Mouse (Mus musculus): Measurements from ENCODE around the gene Rhoh. TPM values are rescaled to one million over a fixed set of nuclear protein-coding genes. Genes with fewer than 3 reads are reported as not detected.
A peak's percentile ranks its signal among the peaks of the same experiment; 100 is the strongest.

The Rhoh gene
- polyA plus RNA-seq, 1 experiment from 2014 or later = 2.2 TPM

GRCm38 (mm10) chr5:65919326-65919725 is 58.3 kb downstream of the Rhoh start:
- H3K27me3 ChIP-seq = no peaks in the 10 kb centered on the region
- H3K9ac ChIP-seq = no peak overlapping the region
- no peaks in the 10 kb centered on the region for H3K36me3 ChIP-seq
- H3K4me1 ChIP-seq = peaks cover 8% of the 10 kb centered on the region
- H3K4me2 ChIP-seq = no peak overlapping the region
- 84% methylated on average over 12 of the region's 12 CpGs for WGBS
- H3K27ac ChIP-seq = no peak overlapping the region
- ATAC-seq (ENCODE audit: insufficient number of reproducible peaks, low FRiP score, low TSS enrichment, low read depth) = no peak
- H3K9me3 ChIP-seq = no peaks in the 10 kb centered on the region
- no peak overlapping the region for H3K4me3 ChIP-seq

GRCm38 (mm10) chr5:65919904-65920303 is 58.9 kb downstream of the Rhoh start:
- Histone ChIP-seq H3K4me3 (no peak overlapping the region), H3K27me3 (no peaks in the 10 kb centered on the region), H3K9me3 (no peaks in the 10 kb centered on the region), H3K36me3 (no peaks in the 10 kb centered on the region), H3K27ac (no peak overlapping the region), H3K9ac (no peak overlapping the region), H3K4me2 (no peak overlapping the region), H3K4me1 (peaks cover 8% of the 10 kb centered on the region)
- ATAC-seq (ENCODE audit: insufficient number of reproducible peaks, low FRiP score, low TSS enrichment, low read depth) = no peak
- WGBS = 96% methylated on average over 3 of the region's 3 CpGs

GRCm38 (mm10) chr5:65920701-65921426 is 59.9 kb downstream of the Rhoh start:
- Histone ChIP-seq H3K4me3 (no peak overlapping the region), H3K27ac (no peak overlapping the region), H3K4me2 (no peak overlapping the region), H3K27me3 (no peaks in the 10 kb centered on the region), H3K4me1 (peaks cover 8% of the 10 kb centered on the region), H3K9me3 (no peaks in the 10 kb centered on the region), H3K9ac (no peak overlapping the region), H3K36me3 (no peaks in the 10 kb centered on the region)
- 78% methylated on average over 12 of the region's 12 CpGs for WGBS
- ATAC-seq (ENCODE audit: insufficient number of reproducible peaks, low FRiP score, low TSS enrichment, low read depth) = no peak

- H3K4me1 ChIP-seq = peaks cover 8% of the 10 kb centered on the region
Measured at GRCm38 (mm10) chr5:65921477-65922138, 60.6 kb downstream of the Rhoh start.

GRCm38 (mm10) chr5:65926666-65927065 is 65.7 kb downstream of the Rhoh start:
- no peaks in the 10 kb centered on the region for H3K36me3 ChIP-seq
- no peak overlapping the region for H3K4me3 ChIP-seq
- H3K4me1 ChIP-seq = no peaks in the 10 kb centered on the region
- ATAC-seq (ENCODE audit: insufficient number of reproducible peaks, low FRiP score, low TSS enrichment, low read depth) = no peak
- H3K27ac ChIP-seq = no peak overlapping the region
- 83% methylated on average over 6 of the region's 6 CpGs for WGBS
- H3K27me3 ChIP-seq = no peaks in the 10 kb centered on the region
- no peak overlapping the region for H3K4me2 ChIP-seq
- no peak overlapping the region for H3K9ac ChIP-seq
- H3K9me3 ChIP-seq = no peaks in the 10 kb centered on the region

More at GRCm38 (mm10) chr5:65921477-65922138, 60.6 kb downstream of the Rhoh start:
- H3K4me3 ChIP-seq = no peak overlapping the region
- no peak for ATAC-seq (ENCODE audit: insufficient number of reproducible peaks, low FRiP score, low TSS enrichment, low read depth)
- no peaks in the 10 kb centered on the region for H3K36me3 ChIP-seq
- no peak overlapping the region for H3K9ac ChIP-seq
- 78% methylated on average over 9 of the region's 9 CpGs for WGBS
- H3K27ac ChIP-seq = no peak overlapping the region
- no peak overlapping the region for H3K4me2 ChIP-seq
- no peaks in the 10 kb centered on the region for H3K9me3 ChIP-seq
- no peaks in the 10 kb centered on the region for H3K27me3 ChIP-seq

GRCm38 (mm10) chr5:65929162-65929561 is 68.1 kb downstream of the Rhoh start:
- Histone ChIP-seq H3K9me3 (no peaks in the 10 kb centered on the region), H3K27ac (no peak overlapping the region), H3K27me3 (no peaks in the 10 kb centered on the region), H3K4me1 (no peaks in the 10 kb centered on the region), H3K9ac (no peak overlapping the region), H3K4me3 (no peak overlapping the region), H3K36me3 (no peaks in the 10 kb centered on the region), H3K4me2 (no peak overlapping the region)
- ATAC-seq (ENCODE audit: insufficient number of reproducible peaks, low FRiP score, low TSS enrichment, low read depth) = no peak
- WGBS = 66% methylated on average over 7 of the region's 7 CpGs

- ATAC-seq (ENCODE audit: insufficient number of reproducible peaks, low FRiP score, low TSS enrichment, low read depth) = no peak
- Histone ChIP-seq H3K27me3 (no peaks in the 10 kb centered on the region), H3K4me3 (no peak overlapping the region), H3K9me3 (no peaks in the 10 kb centered on the region), H3K36me3 (no peaks in the 10 kb centered on the region), H3K27ac (no peak overlapping the region), H3K9ac (no peak overlapping the region), H3K4me2 (no peak overlapping the region), H3K4me1 (no peaks in the 10 kb centered on the region)
- 69% methylated on average over 4 of the region's 4 CpGs for WGBS
Measured at GRCm38 (mm10) chr5:65930171-65930570, 69.2 kb downstream of the Rhoh start.

- 86% methylated on average over 4 of the region's 4 CpGs for WGBS
Measured at GRCm38 (mm10) chr5:65933258-65933657, 72.2 kb downstream of the Rhoh start.

GRCm38 (mm10) chr5:65933764-65934163 is 72.8 kb downstream of the Rhoh start:
- no peak overlapping the region for H3K9ac ChIP-seq
- WGBS = 80% methylated on average over 2 of the region's 2 CpGs
- H3K9me3 ChIP-seq = no peaks in the 10 kb centered on the region
- H3K4me2 ChIP-seq = no peak overlapping the region
- H3K4me3 ChIP-seq = no peak overlapping the region
- no peak overlapping the region for H3K27ac ChIP-seq
- no peaks in the 10 kb centered on the region for H3K36me3 ChIP-seq
- no peak for ATAC-seq (ENCODE audit: insufficient number of reproducible peaks, low FRiP score, low TSS enrichment, low read depth)
- no peaks in the 10 kb centered on the region; the same call in 1 of the 2 replicates for H3K4me1 ChIP-seq
- H3K27me3 ChIP-seq = no peaks in the 10 kb centered on the region

More at GRCm38 (mm10) chr5:65933258-65933657, 72.2 kb downstream of the Rhoh start:
- no peaks in the 10 kb centered on the region for H3K9me3 ChIP-seq
- no peaks in the 10 kb centered on the region for H3K36me3 ChIP-seq
- H3K9ac ChIP-seq = no peak overlapping the region
- no peak for ATAC-seq (ENCODE audit: insufficient number of reproducible peaks, low FRiP score, low TSS enrichment, low read depth)
- no peak overlapping the region for H3K27ac ChIP-seq
- H3K4me2 ChIP-seq = no peak overlapping the region
- no peaks in the 10 kb centered on the region; the same call in 1 of the 2 replicates for H3K4me1 ChIP-seq
- no peak overlapping the region for H3K4me3 ChIP-seq
- H3K27me3 ChIP-seq = no peaks in the 10 kb centered on the region

- Histone ChIP-seq H3K9me3 (no peaks in the 10 kb centered on the region), H3K4me2 (no peak within 1 kb of the TSS), H3K9ac (no peak within 1 kb of the TSS), H3K36me3 (no peaks in the 10 kb centered on the region), H3K27ac (no peak within 1 kb of the TSS), H3K4me1 (no peaks in the 10 kb centered on the region; the same call in 1 of the 2 replicates), H3K27me3 (no peaks in the 10 kb centered on the region), H3K4me3 (no peak within 1 kb of the TSS)
- 87% methylated on average over 5 of the region's 5 CpGs for WGBS
- no peak for ATAC-seq (ENCODE audit: insufficient number of reproducible peaks, low FRiP score, low TSS enrichment, low read depth)
Measured at GRCm38 (mm10) chr5:65934783-65935182, 73.8 kb downstream of the Rhoh start, which contains the start of gene Chrna9. Gene Chrna9 (plus strand): TSS chr5:65934921.

GRCm38 (mm10) chr5:65937011-65937726 is 76.2 kb downstream of the Rhoh start:
- Histone ChIP-seq H3K4me3 (no peak overlapping the region), H3K27me3 (no peaks in the 10 kb centered on the region), H3K9ac (no peak overlapping the region), H3K4me1 (no peaks in the 10 kb centered on the region; the same call in 1 of the 2 replicates), H3K4me2 (no peak overlapping the region), H3K9me3 (no peaks in the 10 kb centered on the region), H3K27ac (no peak overlapping the region), H3K36me3 (no peaks in the 10 kb centered on the region)
- peak; percentile 55; the same call in 1 of the 2 replicates for ATAC-seq (ENCODE audit: insufficient number of reproducible peaks, low FRiP score, low TSS enrichment, low read depth)
- WGBS = 54% methylated on average over 11 of the region's 11 CpGs
